Mouse (Mus musculus) stomach, postnatal 0 days (tissue): ENCODE measurements around the gene Sox18.

Experiments used
- CTCF ChIP-seq: IDR thresholded peaks from 2 replicates; pipeline ENCODE4 v1.5.1; 2016; ENCODE audit warnings: antibody characterized with exemption, low read depth, mild to moderate bottlenecking, moderate library complexity
- EP300 ChIP-seq: optimal IDR thresholded peaks from 2 replicates; pipeline ENCODE3; 2016; ENCODE audit warnings: antibody characterized with exemption

DNA sequence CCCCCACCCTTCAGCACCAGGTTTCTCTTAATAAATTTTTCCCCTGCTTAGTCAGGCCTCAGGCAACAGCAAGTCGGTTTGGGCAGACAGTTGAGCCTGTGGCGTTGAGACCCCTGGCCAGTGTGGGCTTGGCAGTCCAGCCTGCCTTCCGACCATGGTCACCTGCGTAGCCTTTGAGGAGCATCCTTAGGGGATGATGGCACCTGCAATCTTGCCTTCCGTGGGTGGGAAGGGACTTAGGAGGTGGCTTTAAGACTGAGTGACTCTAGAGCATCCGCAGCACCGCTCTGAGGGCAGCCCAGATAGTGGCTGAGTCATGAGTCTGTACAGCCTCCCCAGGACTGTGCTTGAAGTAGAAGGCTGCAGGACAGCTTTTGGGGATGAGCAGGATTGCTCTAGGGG lies 9.3 kb upstream of the Sox18 start:
- TF ChIP-seq CTCF (no peak), EP300 (no peak)
